Mouse (Mus musculus) midbrain, embryonic 13.5 days (tissue): ENCODE measurements at regions not wholly inside any gene's neighbourhood (a gene's known extent, or its start where the extent isn't known, plus 50 kb on each side); places are given as distances from the start of the nearest gene placed in this dataset.
A peak's percentile ranks its signal among the peaks of the same experiment; 100 is the strongest.

Source experiments
- ATAC-seq: fragments of 200-750 bp; cut with Nextera tagmentation; 2 replicates; pipeline ENCODE4 v1.8.0; 2017; ENCODE audit warnings: mild to moderate bottlenecking, moderate TSS enrichment, moderate library complexity
- H3K27ac ChIP-seq: fragments of 300-500 bp; sonication (generic); 2 replicates; pipeline ENCODE4 v1.5.1; 2015; ENCODE audit warnings: inconsistent platforms, mild to moderate bottlenecking, moderate library complexity
- H3K27me3 ChIP-seq: fragments of 300-500 bp; sonication (generic); 2 replicates; pipeline ENCODE4 v1.6.1; 2015; ENCODE audit warnings: mild to moderate bottlenecking, inconsistent platforms
- H3K36me3 ChIP-seq: fragments of 300-500 bp; sonication (generic); 2 replicates; pipeline ENCODE4 v1.6.1; 2015; ENCODE audit warnings: mild to moderate bottlenecking, inconsistent platforms
- H3K4me1 ChIP-seq: fragments of 300-500 bp; sonication (generic); replicated peaks from 2 replicates; pipeline ENCODE4 v1.6.1; 2015; ENCODE audit warnings: inconsistent platforms
- H3K4me2 ChIP-seq: fragments of 300-500 bp; sonication (generic); replicated peaks from 2 replicates; pipeline ENCODE4 v1.6.1; 2015; ENCODE audit warnings: moderate library complexity, mild to moderate bottlenecking, inconsistent platforms
- H3K4me3 ChIP-seq: fragments of 300-500 bp; sonication (generic); replicated peaks from 2 replicates; pipeline ENCODE4 v1.5.1; 2015; ENCODE audit warnings: mild to moderate bottlenecking, inconsistent platforms
- H3K9ac ChIP-seq: fragments of 300-500 bp; sonication (generic); replicated peaks from 2 replicates; pipeline ENCODE4 v1.6.1; 2015; ENCODE audit warnings: mild to moderate bottlenecking, inconsistent platforms
- H3K9me3 ChIP-seq: fragments of 300-500 bp; sonication (generic); 2 replicates; pipeline ENCODE4 v1.6.1; 2016; ENCODE audit warnings: mild to moderate bottlenecking, inconsistent platforms
- WGBS: fragments of 180-500 bp; shearing (Covaris S2); methylation state at CpG from one replicate; pipeline ENCODE4 v1.1.7; 2015; 5-methylcytosine and 5-hydroxymethylcytosine counted together

DNA sequence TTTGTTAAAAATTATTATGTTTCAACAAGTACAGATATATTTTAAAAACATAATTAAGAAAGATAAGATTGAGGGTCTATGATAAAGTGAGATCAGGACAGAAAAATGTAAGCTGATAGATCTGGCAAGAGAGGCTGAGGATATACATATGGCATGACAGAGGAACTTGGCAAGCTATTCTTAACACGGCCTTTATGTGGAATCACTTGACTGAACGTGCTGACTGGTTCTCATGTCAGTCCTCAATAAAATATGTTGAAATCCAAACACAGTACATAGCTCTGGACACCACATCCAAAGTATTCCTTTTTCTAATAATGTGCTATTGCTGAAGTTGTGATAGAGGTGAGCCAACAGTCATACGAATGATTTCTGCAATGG is 931.5 kb downstream of the A830018L16Rik start:
- WGBS: 91% methylated on average over 3 of the region's 3 CpGs
- no peak overlapping the region for H3K9ac ChIP-seq
- ATAC-seq: no peak
- no peaks in the 10 kb centered on the region for H3K36me3 ChIP-seq
- H3K4me1 ChIP-seq: no peaks in the 10 kb centered on the region
- no peak overlapping the region for H3K27ac ChIP-seq
- H3K4me3 ChIP-seq: no peak overlapping the region
- H3K9me3 ChIP-seq: no peaks in the 10 kb centered on the region
- H3K4me2 ChIP-seq: no peak overlapping the region
- no peaks in the 10 kb centered on the region for H3K27me3 ChIP-seq

DNA sequence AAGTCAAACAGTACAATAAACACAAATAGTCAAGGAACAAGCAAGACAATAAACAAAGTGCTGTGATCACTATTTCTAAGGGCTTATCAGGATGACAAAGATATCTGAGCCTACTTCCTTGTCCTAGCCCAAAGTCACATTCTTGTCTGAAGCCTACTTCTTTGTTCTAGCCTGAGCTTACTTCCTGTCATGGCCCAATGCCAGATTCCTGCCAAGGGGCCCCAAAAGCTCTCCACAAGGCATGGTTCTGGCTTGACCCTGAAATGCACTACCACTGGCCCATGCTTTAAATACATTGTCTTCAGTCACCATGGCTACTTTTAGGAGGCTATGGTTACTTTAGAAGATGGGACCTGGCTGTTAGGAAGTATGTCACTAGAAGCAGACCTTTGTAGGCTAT is 940.6 kb downstream of the A830018L16Rik start:
- H3K4me1 ChIP-seq: no peaks in the 10 kb centered on the region
- no peak for ATAC-seq

DNA sequence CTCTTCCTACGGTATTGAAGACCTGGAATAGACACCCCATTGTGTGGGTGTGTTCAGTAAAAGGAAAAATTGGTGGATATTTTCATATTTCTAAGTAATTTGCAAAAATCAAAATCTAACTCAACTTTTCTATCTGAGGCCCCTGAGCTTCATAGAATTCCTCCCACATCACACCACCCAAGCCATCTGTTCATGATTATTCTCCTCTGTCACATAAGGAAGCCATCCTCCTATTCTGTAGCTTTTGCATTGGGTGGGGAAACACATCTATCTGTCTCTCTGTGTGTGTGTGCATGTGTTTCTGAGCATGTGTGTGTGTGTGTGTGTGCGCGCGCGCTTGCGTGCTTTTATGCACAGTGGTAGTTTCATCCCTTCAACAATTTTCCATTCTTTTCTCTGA is 954.0 kb downstream of the A830018L16Rik start:
- Histone ChIP-seq H3K4me2 (no peak overlapping the region), H3K9me3 (no peaks in the 10 kb centered on the region), H3K36me3 (no peaks in the 10 kb centered on the region), H3K27me3 (no peaks in the 10 kb centered on the region), H3K9ac (no peak overlapping the region), H3K4me1 (no peaks in the 10 kb centered on the region), H3K27ac (no peak overlapping the region), H3K4me3 (no peak overlapping the region)
- no peak for ATAC-seq
- WGBS: 93% methylated on average over 6 of the region's 6 CpGs

More for the DNA sequence above, 940.6 kb downstream of the A830018L16Rik start:
- H3K4me3 ChIP-seq: no peak overlapping the region
- H3K9me3 ChIP-seq: no peaks in the 10 kb centered on the region
- no peak overlapping the region for H3K27ac ChIP-seq
- no peak overlapping the region for H3K4me2 ChIP-seq
- no peak overlapping the region for H3K9ac ChIP-seq
- H3K36me3 ChIP-seq: no peaks in the 10 kb centered on the region
- H3K27me3 ChIP-seq: no peaks in the 10 kb centered on the region

DNA sequence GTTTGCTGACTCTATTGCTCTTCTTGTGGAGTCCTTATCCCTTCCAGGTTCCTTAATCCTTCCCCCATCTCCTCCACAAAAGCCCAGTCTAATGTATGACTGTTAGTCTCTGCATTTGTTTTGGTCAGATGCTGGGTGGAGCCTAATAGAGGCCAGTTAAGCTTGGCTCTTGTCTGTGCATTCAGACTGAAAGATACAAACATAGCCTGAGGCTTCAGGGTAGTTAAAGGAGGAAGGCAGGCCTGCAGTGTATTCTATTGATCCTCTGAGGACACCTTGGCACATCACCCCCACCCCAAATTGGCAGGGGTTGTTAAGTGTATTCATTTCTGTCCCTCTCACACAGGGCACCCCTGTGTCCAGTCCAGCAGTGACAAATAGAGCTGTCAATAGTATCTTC is 959.1 kb downstream of the A830018L16Rik start:
- Histone ChIP-seq H3K4me1 (no peaks in the 10 kb centered on the region), H3K27ac (no peak overlapping the region), H3K36me3 (no peaks in the 10 kb centered on the region), H3K9me3 (no peaks in the 10 kb centered on the region), H3K27me3 (no peaks in the 10 kb centered on the region), H3K9ac (no peak overlapping the region), H3K4me2 (no peak overlapping the region), H3K4me3 (no peak overlapping the region)
- ATAC-seq: no peak

DNA sequence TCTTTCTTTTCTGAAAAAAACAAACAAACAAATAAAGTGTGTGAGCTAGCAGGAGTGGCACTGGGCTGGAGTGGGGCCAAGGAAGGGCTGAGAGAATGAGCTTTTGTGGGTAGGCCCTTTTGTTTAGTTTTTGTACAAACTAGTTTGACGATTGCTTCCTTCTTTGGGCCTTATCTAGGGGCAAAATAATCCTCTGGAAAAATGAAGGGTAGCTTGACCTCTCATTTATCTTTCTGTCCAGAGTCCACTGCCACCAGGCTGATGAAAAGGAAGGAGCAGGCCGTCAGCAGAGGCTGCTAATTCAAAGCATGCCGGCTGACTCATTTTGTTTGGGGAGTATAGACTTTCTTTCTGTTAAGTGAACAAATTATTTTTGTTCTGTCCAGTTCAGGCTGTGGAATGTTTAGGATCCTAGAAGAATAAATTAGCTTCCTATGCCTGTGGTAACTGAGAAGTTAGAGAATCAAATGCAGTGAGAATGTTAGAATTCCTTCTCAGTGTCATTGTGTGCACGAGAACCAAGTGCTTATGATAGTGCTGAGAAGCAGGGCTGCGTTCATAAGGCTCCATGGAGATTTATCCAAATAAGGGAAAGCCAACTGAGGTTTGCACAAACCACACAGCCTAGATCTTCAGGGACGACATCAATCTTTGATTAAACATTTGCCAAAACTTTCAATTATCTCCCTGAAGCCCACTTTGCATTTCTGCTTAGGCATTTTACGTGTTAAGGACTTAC is 984.4 kb downstream of the A830018L16Rik start:
- H3K36me3 ChIP-seq: no peaks in the 10 kb centered on the region
- H3K9ac ChIP-seq: no peak overlapping the region
- no peak for ATAC-seq
- H3K27me3 ChIP-seq: no peaks in the 10 kb centered on the region
- 25% methylated on average over 7 of the region's 7 CpGs for WGBS
- H3K27ac ChIP-seq: no peak overlapping the region
- H3K9me3 ChIP-seq: no peaks in the 10 kb centered on the region
- H3K4me3 ChIP-seq: no peak overlapping the region
- peaks cover 7% of the 10 kb centered on the region; the same call in 1 of the 2 replicates for H3K4me1 ChIP-seq
- H3K4me2 ChIP-seq: no peak overlapping the region

DNA sequence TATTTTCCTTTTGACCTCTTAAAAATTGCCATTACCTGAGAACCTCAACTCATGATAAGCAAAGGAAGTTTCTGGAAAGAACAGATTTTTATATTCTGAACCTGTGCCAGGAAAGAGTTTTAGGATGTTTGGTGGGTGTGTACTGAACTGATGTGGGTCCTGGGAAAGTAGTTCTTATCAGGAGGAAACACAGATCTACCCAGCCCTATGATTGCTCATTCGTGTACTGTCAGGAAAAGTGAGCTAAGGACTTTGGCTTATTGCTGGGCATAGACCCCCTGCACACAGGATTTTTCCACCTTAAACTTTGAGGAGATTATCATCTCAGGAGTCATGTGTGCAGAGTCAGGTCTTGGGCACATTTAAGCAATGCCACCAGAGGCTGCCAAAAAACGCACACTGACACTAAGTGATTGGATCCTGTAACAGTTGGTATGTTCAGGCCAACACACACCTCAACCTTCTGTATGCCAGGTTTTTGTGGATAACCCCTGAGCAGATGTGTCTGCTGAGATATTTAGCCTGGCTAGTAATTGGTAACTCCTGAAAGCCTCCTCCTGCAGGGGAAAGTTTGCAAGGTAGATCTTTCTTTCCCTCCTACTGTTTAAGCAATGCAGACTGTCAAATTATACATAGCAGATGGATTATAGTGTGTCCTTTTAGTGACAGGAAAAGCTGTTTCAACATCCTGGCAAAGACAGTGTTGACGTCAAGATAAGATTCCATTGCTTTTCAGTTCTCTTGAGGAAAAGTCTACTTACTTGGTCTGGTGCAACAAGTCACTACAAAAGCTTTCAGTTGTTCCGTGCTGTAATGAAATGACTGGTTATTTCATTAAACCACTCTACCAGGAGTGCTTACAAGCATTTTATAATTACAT is 991.7 kb downstream of the A830018L16Rik start:
- no peak for ATAC-seq
- 92% methylated on average over 4 of the region's 4 CpGs for WGBS

DNA sequence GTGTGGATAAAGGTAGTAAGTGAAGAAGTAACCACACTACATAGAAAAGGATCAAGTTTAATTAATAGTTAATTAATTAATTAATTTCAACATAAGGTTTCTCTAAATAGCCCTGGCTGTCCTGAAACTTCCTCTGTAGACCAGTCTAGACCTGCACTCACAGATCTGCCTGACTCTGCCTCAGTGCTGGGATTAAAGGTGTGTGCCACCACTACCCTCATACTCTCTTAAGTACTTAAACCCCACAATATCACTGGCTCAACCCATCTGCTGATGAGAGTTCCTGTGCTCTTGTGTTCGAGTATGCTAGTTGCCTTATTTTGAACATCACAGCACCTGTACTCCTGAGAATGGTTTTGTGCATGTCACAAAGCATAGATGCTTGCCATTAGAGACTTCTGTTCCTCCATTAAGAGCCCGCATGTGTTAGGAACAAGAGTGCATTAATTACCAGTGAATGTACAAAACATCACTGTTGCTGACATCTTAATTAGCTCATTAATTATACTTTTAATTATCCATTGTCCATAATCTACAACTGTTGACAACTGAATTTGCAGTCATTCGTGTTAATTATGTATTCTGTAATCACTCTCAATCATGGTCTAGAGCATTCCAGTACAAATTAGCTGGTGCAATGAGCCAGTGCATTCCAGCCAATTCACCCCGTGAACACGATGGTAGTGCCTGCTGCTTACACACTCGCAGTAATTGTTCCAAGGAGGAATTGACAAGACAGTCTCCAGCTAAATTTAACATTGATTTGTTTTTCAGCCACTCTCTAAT is 996.0 kb downstream of the A830018L16Rik start:
- Histone ChIP-seq H3K9me3 (no peaks in the 10 kb centered on the region), H3K27ac (no peak overlapping the region), H3K4me1 (no peaks in the 10 kb centered on the region), H3K36me3 (no peaks in the 10 kb centered on the region), H3K4me3 (no peak overlapping the region), H3K9ac (no peak overlapping the region), H3K27me3 (no peaks in the 10 kb centered on the region), H3K4me2 (no peak overlapping the region)
- ATAC-seq: peak; percentile 81
- 72% methylated on average over 6 of the region's 6 CpGs for WGBS

More for the DNA sequence above, 991.7 kb downstream of the A830018L16Rik start:
- Histone ChIP-seq H3K9ac (no peak overlapping the region), H3K4me1 (no peaks in the 10 kb centered on the region), H3K36me3 (no peaks in the 10 kb centered on the region), H3K9me3 (no peaks in the 10 kb centered on the region), H3K27ac (no peak overlapping the region), H3K27me3 (no peaks in the 10 kb centered on the region), H3K4me3 (no peak overlapping the region), H3K4me2 (no peak overlapping the region)

DNA sequence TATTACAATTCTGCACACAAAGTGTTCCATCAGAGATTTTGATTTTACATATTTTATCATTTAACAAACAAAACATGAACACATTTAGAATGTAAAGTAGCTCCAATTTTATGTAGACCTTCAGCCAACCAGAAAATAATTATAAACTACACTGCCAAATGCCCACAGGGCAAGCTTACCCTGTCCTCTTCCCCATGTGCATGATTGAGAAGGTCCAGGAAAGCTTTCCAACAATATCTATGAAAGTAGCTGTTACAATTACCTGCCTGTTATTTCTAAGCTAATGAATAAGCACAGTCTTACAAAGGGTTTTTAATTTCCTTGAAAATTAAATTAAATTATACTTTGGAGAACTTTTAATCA is 996.6 kb downstream of the A830018L16Rik start:
- Histone ChIP-seq H3K9ac (no peak overlapping the region), H3K4me3 (no peak overlapping the region), H3K4me1 (no peaks in the 10 kb centered on the region), H3K9me3 (no peaks in the 10 kb centered on the region), H3K36me3 (no peaks in the 10 kb centered on the region), H3K27me3 (no peaks in the 10 kb centered on the region), H3K27ac (no peak overlapping the region), H3K4me2 (no peak overlapping the region)
- no peak for ATAC-seq

DNA sequence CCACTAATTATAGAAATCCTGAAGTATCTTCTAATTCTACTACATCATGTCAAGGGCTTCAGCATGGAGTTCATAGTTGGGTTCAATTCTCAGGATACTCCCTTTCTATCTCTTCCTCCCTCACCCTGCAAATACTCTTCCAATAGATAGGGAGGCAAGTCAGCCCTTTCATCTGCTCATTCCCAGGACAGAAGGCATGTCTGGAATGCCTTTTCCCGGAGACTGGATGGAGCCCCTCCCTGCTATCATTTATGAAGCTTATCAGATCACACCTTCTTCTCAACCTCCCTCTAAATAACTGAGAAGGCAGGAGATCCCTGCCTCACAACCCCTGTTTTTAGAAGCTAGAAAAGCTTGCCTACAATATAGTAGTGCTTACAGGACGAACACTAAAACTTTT is 1010.6 kb downstream of the A830018L16Rik start:
- H3K36me3 ChIP-seq: no peaks in the 10 kb centered on the region
- no peak overlapping the region for H3K9ac ChIP-seq
- H3K9me3 ChIP-seq: no peaks in the 10 kb centered on the region
- no peaks in the 10 kb centered on the region for H3K27me3 ChIP-seq
- 73% methylated on average over 2 of the region's 2 CpGs for WGBS
- no peak overlapping the region for H3K4me3 ChIP-seq
- no peak overlapping the region for H3K27ac ChIP-seq
- H3K4me1 ChIP-seq: no peaks in the 10 kb centered on the region
- no peak overlapping the region for H3K4me2 ChIP-seq
- ATAC-seq: no peak

DNA sequence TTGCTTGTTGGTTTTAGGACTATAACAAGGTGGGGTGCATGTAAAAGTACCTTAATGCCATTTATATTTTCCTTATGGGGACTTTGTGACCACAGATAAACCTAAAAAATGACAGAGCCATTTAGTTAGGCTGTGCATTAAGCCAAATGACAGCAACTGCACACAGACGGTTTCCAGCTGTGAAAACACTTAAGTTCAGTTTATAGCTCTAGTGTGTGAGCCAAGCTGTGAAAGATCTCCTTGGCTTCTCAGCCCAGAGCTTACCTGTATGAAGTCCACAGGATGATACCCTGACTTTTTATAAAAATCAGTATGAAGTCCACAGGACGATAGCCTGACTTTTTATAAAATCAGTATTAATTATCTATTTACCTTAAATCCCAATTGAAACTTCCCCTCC is 1024.0 kb downstream of the A830018L16Rik start:
- H3K4me3 ChIP-seq: no peak overlapping the region
- no peak for ATAC-seq
- H3K4me2 ChIP-seq: no peak overlapping the region
- H3K4me1 ChIP-seq: 0 out of 2 replicates have a peak, but pooled peaks cover 6% of the 10 kb centered on the region
- H3K27me3 ChIP-seq: no peaks in the 10 kb centered on the region
- no peaks in the 10 kb centered on the region for H3K9me3 ChIP-seq
- WGBS: 80% methylated on average over 2 of the region's 2 CpGs
- H3K27ac ChIP-seq: no peak overlapping the region
- no peaks in the 10 kb centered on the region for H3K36me3 ChIP-seq
- no peak overlapping the region for H3K9ac ChIP-seq

DNA sequence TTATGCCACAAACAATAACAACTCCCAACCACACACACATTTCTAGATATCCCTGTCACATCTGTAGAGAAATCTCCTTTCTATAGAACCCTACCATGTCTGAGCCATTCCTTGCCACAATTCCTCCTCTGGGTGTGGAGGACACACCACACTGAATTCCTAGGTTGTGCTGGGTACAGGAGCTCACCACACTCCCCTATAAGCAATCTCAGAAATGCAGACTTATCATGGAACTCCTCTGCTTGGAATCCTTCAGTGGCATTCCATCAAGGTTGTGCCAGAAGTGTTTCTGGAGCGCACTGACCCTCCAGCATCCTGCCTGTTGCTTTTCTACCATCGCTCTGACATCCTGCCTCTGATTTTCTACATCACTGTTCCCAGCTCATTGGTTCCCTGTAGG is 1052.3 kb downstream of the A830018L16Rik start:
- Histone ChIP-seq H3K27ac (no peak overlapping the region), H3K9ac (no peak overlapping the region), H3K4me2 (no peak overlapping the region), H3K36me3 (no peaks in the 10 kb centered on the region), H3K27me3 (no peaks in the 10 kb centered on the region), H3K9me3 (no peaks in the 10 kb centered on the region; the same call in 1 of the 2 replicates), H3K4me3 (no peak overlapping the region), H3K4me1 (no peaks in the 10 kb centered on the region)
- no peak for ATAC-seq
- WGBS: 87% methylated on average over 2 of the region's 2 CpGs
